Mouse (Mus musculus): Measurements from ENCODE around the gene Prelp. TPM values are rescaled to one million over a fixed set of nuclear protein-coding genes. Genes with fewer than 3 reads are reported as not detected.

The Prelp gene
- polyA plus RNA-seq (2015; fragmentation: Nextera tagmentation; extraction: Ambion mirVana), result 6.4 and 7.1 TPM in 2 replicates

GRCm38 (mm10) chr1:133921304-133921751, at the start of gene Prelp:
TSS of gene Prelp (minus strand) at chr1:133921414.
- peaks cover 30% of the 10 kb centered on the region for H3K4me1 ChIP-seq (ENCODE audit: insufficient read depth, low read depth, low read length)
- H3K4me2 ChIP-seq (replicated peaks; ENCODE audit: low read depth, low read length), result peak within 1 kb of the TSS; percentile 22
- WGBS, result 9% methylated on average over 8 of the region's 8 CpGs
- DNase-seq (ENCODE audit: low spot score) (peak; percentile 78), ATAC-seq (peak; percentile 71)
- no peaks in the 10 kb centered on the region for H3K27me3 ChIP-seq (replicated peaks; ENCODE audit: insufficient read depth, low read length)
- H3K9ac ChIP-seq (replicated peaks; ENCODE audit: low read depth), result no peak within 1 kb of the TSS
- no peaks in the 10 kb centered on the region for H3K36me3 ChIP-seq (ENCODE audit: insufficient read depth, low read length)
- no peaks in the 10 kb centered on the region for H3K9me3 ChIP-seq (ENCODE audit: low read length)
- no peak within 1 kb of the TSS for H3K4me3 ChIP-seq (ENCODE audit: low read depth, low read length)
- no peak for TF ChIP-seq EP300 (IDR thresholded peaks at IDR 0.05)
- TF ChIP-seq CTCF (IDR thresholded peaks at IDR 0.05), result no peak
- H3K27ac ChIP-seq (ENCODE audit: low read length), result peak within 1 kb of the TSS; percentile 72

GRCm38 (mm10) chr1:133969427-133969826, 48.2 kb upstream of the Prelp start:
- Histone ChIP-seq H3K9ac (replicated peaks; ENCODE audit: low read depth) (no peak overlapping the region), H3K4me2 (replicated peaks; ENCODE audit: low read depth, low read length) (no peak overlapping the region), H3K4me1 (ENCODE audit: insufficient read depth, low read depth, low read length) (peaks cover 20% of the 10 kb centered on the region; the same call in 1 of the 2 replicates), H3K27me3 (replicated peaks; ENCODE audit: insufficient read depth, low read length) (no peaks in the 10 kb centered on the region), H3K36me3 (ENCODE audit: insufficient read depth, low read length) (no peaks in the 10 kb centered on the region), H3K9me3 (ENCODE audit: low read length) (no peaks in the 10 kb centered on the region), H3K4me3 (ENCODE audit: low read depth, low read length) (no peak overlapping the region), H3K27ac (ENCODE audit: low read length) (peak overlapping the region; percentile 68; the same call in 1 of the 2 replicates)
- DNase-seq (ENCODE audit: low spot score) (peak; percentile 60), ATAC-seq (peak; percentile 54)
- TF ChIP-seq CTCF (IDR thresholded peaks at IDR 0.05) (no peak), EP300 (IDR thresholded peaks at IDR 0.05) (no peak)
- 63% methylated on average over 8 of the region's 8 CpGs for WGBS

- H3K27ac ChIP-seq (ENCODE audit: low read length), result peak overlapping the region; percentile 68; the same call in 1 of the 2 replicates
These were observed 47.6 kb upstream of the Prelp start for GRCm38 (mm10) chr1:133968788-133969325.

GRCm38 (mm10) chr1:133967481-133968017, 46.3 kb upstream of the Prelp start:
- no peak overlapping the region for H3K4me2 ChIP-seq (replicated peaks; ENCODE audit: low read depth, low read length)
- no peaks in the 10 kb centered on the region for H3K9me3 ChIP-seq (ENCODE audit: low read length)
- DNase-seq (ENCODE audit: low spot score) (no peak), ATAC-seq (no peak)
- no peak overlapping the region for H3K4me3 ChIP-seq (ENCODE audit: low read depth, low read length)
- peaks cover 20% of the 10 kb centered on the region; the same call in 1 of the 2 replicates for H3K4me1 ChIP-seq (ENCODE audit: insufficient read depth, low read depth, low read length)
- H3K27ac ChIP-seq (ENCODE audit: low read length), result no peak overlapping the region
- H3K9ac ChIP-seq (replicated peaks; ENCODE audit: low read depth), result no peak overlapping the region
- no peaks in the 10 kb centered on the region for H3K27me3 ChIP-seq (replicated peaks; ENCODE audit: insufficient read depth, low read length)
- no peak for TF ChIP-seq CTCF (IDR thresholded peaks at IDR 0.05)
- no peak for TF ChIP-seq EP300 (IDR thresholded peaks at IDR 0.05)
- 44% methylated on average over 7 of the region's 7 CpGs for WGBS
- H3K36me3 ChIP-seq (ENCODE audit: insufficient read depth, low read length), result no peaks in the 10 kb centered on the region

More at GRCm38 (mm10) chr1:133968788-133969325, 47.6 kb upstream of the Prelp start:
- Histone ChIP-seq H3K9ac (replicated peaks; ENCODE audit: low read depth) (no peak overlapping the region), H3K9me3 (ENCODE audit: low read length) (no peaks in the 10 kb centered on the region), H3K4me1 (ENCODE audit: insufficient read depth, low read depth, low read length) (peaks cover 20% of the 10 kb centered on the region; the same call in 1 of the 2 replicates), H3K4me3 (ENCODE audit: low read depth, low read length) (no peak overlapping the region), H3K27me3 (replicated peaks; ENCODE audit: insufficient read depth, low read length) (no peaks in the 10 kb centered on the region), H3K4me2 (replicated peaks; ENCODE audit: low read depth, low read length) (no peak overlapping the region), H3K36me3 (ENCODE audit: insufficient read depth, low read length) (no peaks in the 10 kb centered on the region)
- TF ChIP-seq EP300 (IDR thresholded peaks at IDR 0.05) (no peak), CTCF (IDR thresholded peaks at IDR 0.05) (no peak)
- DNase-seq (ENCODE audit: low spot score) (peak; percentile 70), ATAC-seq (peak; percentile 37)
- 23% methylated on average over 4 of the region's 4 CpGs for WGBS

GRCm38 (mm10) chr1:133966044-133966443, 44.8 kb upstream of the Prelp start:
- ATAC-seq (no peak), DNase-seq (ENCODE audit: low spot score) (no peak)
- no peaks in the 10 kb centered on the region for H3K36me3 ChIP-seq (ENCODE audit: insufficient read depth, low read length)

GRCm38 (mm10) chr1:133965298-133965697, 44.1 kb upstream of the Prelp start:
- Histone ChIP-seq H3K36me3 (ENCODE audit: insufficient read depth, low read length) (no peaks in the 10 kb centered on the region), H3K4me1 (ENCODE audit: insufficient read depth, low read depth, low read length) (peaks cover 35% of the 10 kb centered on the region), H3K9ac (replicated peaks; ENCODE audit: low read depth) (no peak overlapping the region; the same call in 1 of the 2 replicates), H3K4me3 (ENCODE audit: low read depth, low read length) (no peak overlapping the region), H3K27ac (ENCODE audit: low read length) (0 out of 2 replicates have a peak overlapping the region, but pooled peaks have one; percentile 14), H3K4me2 (replicated peaks; ENCODE audit: low read depth, low read length) (no peak overlapping the region), H3K9me3 (ENCODE audit: low read length) (no peaks in the 10 kb centered on the region), H3K27me3 (replicated peaks; ENCODE audit: insufficient read depth, low read length) (no peaks in the 10 kb centered on the region)
- WGBS, result 16% methylated on average over 5 of the region's 5 CpGs
- no peak for TF ChIP-seq CTCF (IDR thresholded peaks at IDR 0.05)
- no peak for TF ChIP-seq EP300 (IDR thresholded peaks at IDR 0.05)
- no peak for DNase-seq (ENCODE audit: low spot score)
- no peak for ATAC-seq

More at GRCm38 (mm10) chr1:133966044-133966443, 44.8 kb upstream of the Prelp start:
- Histone ChIP-seq H3K9ac (replicated peaks; ENCODE audit: low read depth) (no peak overlapping the region), H3K9me3 (ENCODE audit: low read length) (no peaks in the 10 kb centered on the region), H3K4me2 (replicated peaks; ENCODE audit: low read depth, low read length) (no peak overlapping the region), H3K27ac (ENCODE audit: low read length) (no peak overlapping the region), H3K27me3 (replicated peaks; ENCODE audit: insufficient read depth, low read length) (no peaks in the 10 kb centered on the region), H3K4me1 (ENCODE audit: insufficient read depth, low read depth, low read length) (peaks cover 31% of the 10 kb centered on the region), H3K4me3 (ENCODE audit: low read depth, low read length) (no peak overlapping the region)
- no peak for TF ChIP-seq EP300 (IDR thresholded peaks at IDR 0.05)
- no peak for TF ChIP-seq CTCF (IDR thresholded peaks at IDR 0.05)
- 19% methylated on average over 2 of the region's 2 CpGs for WGBS
